Mouse (Mus musculus) frontal cortex, adult (tissue): Measurements from ENCODE around the gene Gm43951.

Source experiments
- ATAC-seq: cut with Nextera tagmentation; 2 replicates; pipeline ENCODE4 v1.9.2; 2017; ENCODE audit warnings: mild to moderate bottlenecking, moderate library complexity, mixed read lengths; ENCODE audit not compliant: low TSS enrichment

Gm43951 gene

GRCm38 (mm10) chr11:72206341-72207203 is at the start of gene Gm43951:
Gm43951 (minus strand) TSS chr11:72206840.
- peak; percentile 45 for ATAC-seq

GRCm38 (mm10) chr11:72256441-72256840 is 49.8 kb upstream of the Gm43951 start:
- ATAC-seq = no peak

- no peak for ATAC-seq
Measured at GRCm38 (mm10) chr11:72255629-72256028, 49.0 kb upstream of the Gm43951 start.

- peak; percentile 89 for ATAC-seq
Measured at GRCm38 (mm10) chr11:72245196-72245753, 38.6 kb upstream of the Gm43951 start.

GRCm38 (mm10) chr11:72240062-72240860 is 33.6 kb upstream of the Gm43951 start:
- ATAC-seq = no peak

GRCm38 (mm10) chr11:72234013-72234412 is 27.4 kb upstream of the Gm43951 start:
- ATAC-seq = peak; percentile 69; the same call in 1 of the 2 replicates

GRCm38 (mm10) chr11:72232991-72233390 is 26.4 kb upstream of the Gm43951 start:
- ATAC-seq = no peak

GRCm38 (mm10) chr11:72232068-72232467 is 25.4 kb upstream of the Gm43951 start:
- no peak for ATAC-seq

GRCm38 (mm10) chr11:72228513-72228912 is 21.9 kb upstream of the Gm43951 start:
- ATAC-seq = no peak

GRCm38 (mm10) chr11:72226901-72227300 is 20.3 kb upstream of the Gm43951 start:
- no peak for ATAC-seq

- ATAC-seq = peak; percentile 50; the same call in 1 of the 2 replicates
Measured at GRCm38 (mm10) chr11:72226020-72226791, 19.6 kb upstream of the Gm43951 start.

- peak; percentile 70 for ATAC-seq
Measured at GRCm38 (mm10) chr11:72224865-72225264, 18.2 kb upstream of the Gm43951 start.

GRCm38 (mm10) chr11:72223414-72223813 is 16.8 kb upstream of the Gm43951 start:
- no peak for ATAC-seq

- ATAC-seq = peak; percentile 72
Measured at GRCm38 (mm10) chr11:72221278-72221677, 14.6 kb upstream of the Gm43951 start.

GRCm38 (mm10) chr11:72217116-72217515 is 10.5 kb upstream of the Gm43951 start:
- ATAC-seq = 0 out of 2 replicates have a peak, but pooled peaks have one; percentile 22

GRCm38 (mm10) chr11:72215410-72215797 is 8.8 kb upstream of the Gm43951 start, which contains the start of gene Med31:
Med31 (minus strand) TSS chr11:72215592.
- ATAC-seq = peak; percentile 66

GRCm38 (mm10) chr11:72214591-72215409 is 8.2 kb upstream of the Gm43951 start:
- peak; percentile 94 for ATAC-seq

- ATAC-seq = no peak
Measured at GRCm38 (mm10) chr11:72207834-72208377, 1.3 kb upstream of the Gm43951 start.

- ATAC-seq = peak; percentile 63
Measured at GRCm38 (mm10) chr11:72207204-72207833, 679 bp upstream of the Gm43951 start, which contains the start of the genes 4933427D14Rik and Txndc17. 4933427D14Rik (minus strand) TSS chr11:72207459. Txndc17 (plus strand) TSS chr11:72207547.
